Mouse (Mus musculus): ENCODE measurements around the gene Nudcd2. TPM values are rescaled to one million over a fixed set of nuclear protein-coding genes. Genes with fewer than 3 reads are reported as not detected.

Nudcd2 gene
- total RNA-seq, 2 experiments from 2014 or later, result 19.3 to 20.0 TPM

DNA sequence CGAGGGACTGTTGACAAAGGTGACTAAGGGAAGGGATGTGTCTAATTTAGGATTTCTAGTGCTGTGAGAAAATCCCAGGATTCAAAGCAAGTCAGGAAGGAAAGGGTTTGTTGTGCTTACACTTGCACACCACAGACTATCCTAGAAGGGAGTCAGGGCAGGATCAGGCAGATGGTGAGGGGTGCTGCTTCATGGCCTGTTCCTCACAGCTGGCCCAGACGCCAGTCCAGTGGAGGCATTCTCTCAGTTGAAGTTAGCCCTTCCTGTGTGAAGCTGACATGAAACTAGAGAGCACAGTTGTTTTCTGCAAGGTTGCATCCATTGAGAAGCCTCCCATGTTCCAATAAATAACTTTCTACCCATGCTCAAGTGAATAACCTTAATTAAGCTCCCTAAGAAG is 14.2 kb downstream of the Nudcd2 start:
- no peak for DNase-seq (ENCODE audit: low spot score in 2 of 2)
- intact Hi-C loops (cut with DNase I), result no loop called here

DNA sequence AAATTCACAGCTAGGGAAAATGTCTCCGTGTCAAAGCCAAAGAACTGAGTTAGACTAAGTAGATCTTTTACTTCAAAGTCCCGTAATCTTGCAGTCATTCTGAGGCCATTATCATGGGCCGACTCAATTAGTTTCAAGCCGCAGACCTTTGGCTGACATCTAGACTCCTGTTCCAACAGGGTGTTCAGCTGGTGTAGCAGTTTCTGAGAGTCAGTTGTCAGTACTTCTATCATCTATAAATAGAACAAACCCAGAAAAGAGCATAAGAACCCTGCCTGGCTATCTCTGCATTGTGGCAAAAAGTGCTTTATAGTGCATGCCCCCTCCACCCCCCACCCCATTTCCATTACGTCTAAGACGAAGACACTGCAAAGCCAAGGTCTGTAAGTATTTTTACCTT is 20.4 kb downstream of the Nudcd2 start:
- DNase-seq (ENCODE audit: low spot score in 2 of 2), result no peak
- intact Hi-C loops (cut with DNase I), result loop anchor here (5.0 kb wide), 1 partner anchor 62 kb away; no protein-coding TSS in a partner anchor

- intact Hi-C loops (cut with DNase I), result loop anchor here (5.0 kb wide), 1 partner anchor 62 kb away; no protein-coding TSS in a partner anchor
- no peak for DNase-seq (ENCODE audit: low spot score in 2 of 2)
Observed at GRCm38 (mm10) chr11:40754664-40755107, 21.2 kb downstream of the Nudcd2 start.

DNA sequence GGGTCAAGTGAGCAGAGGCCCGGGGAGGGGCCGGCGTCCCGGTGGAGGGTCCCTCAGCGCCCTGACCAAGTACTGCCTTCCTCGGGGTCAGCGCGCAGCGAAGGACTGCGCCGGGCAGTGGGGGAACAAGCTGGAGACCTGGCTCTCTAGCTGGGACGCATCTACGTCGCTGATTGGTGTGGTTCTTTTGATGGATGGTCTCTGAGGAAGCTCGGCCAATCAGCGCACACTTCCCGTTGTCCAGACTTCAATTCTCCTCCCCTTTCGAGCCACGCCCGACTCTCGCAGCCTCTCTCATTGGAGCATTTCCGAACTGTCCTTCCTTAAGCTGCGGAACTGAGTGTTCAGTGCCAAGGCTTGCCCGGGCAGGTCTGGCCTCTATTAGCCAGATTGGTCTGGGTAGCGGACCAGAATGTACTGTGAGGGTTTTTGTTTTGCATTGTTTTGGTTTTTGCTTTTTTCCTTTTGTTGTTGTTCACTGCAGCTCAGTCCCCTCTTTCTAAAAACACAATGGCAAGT is 21.7 kb downstream of the Nudcd2 start, which contains the start of gene Ccng1:
Ccng1 (minus strand) TSS at position 203 of the 519 bp plus-strand sequence.
- DNase-seq (ENCODE audit: low spot score in 2 of 2), result peak; percentile 92 to 95
- intact Hi-C loops (cut with DNase I), result no loop called here

DNA sequence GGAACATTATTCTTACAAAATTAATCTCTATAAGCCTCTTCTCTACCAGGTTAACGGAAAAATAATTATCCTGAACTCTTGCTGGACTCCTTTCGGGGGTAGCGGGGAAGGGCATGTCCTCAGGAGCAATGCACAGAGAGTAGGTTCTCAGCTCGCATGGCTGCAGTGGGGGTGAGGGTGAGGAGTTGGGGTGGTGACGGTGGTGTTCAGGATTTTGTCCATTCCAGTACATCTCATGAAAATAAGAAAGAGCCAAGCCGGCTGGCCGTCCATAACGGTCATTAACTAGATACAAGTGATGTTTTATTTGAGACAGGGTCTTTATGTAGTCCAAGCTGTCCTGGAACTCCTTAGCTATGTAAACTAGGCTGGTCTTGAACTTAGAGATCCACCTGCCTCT is 22.5 kb downstream of the Nudcd2 start:
- intact Hi-C loops (cut with DNase I), result no loop called here
- no peak for DNase-seq (ENCODE audit: low spot score in 2 of 2)

- intact Hi-C loops (cut with DNase I), result no loop called here
- no peak for DNase-seq (ENCODE audit: low spot score in 2 of 2)
Observed at GRCm38 (mm10) chr11:40759896-40760295, 26.4 kb downstream of the Nudcd2 start.

DNA sequence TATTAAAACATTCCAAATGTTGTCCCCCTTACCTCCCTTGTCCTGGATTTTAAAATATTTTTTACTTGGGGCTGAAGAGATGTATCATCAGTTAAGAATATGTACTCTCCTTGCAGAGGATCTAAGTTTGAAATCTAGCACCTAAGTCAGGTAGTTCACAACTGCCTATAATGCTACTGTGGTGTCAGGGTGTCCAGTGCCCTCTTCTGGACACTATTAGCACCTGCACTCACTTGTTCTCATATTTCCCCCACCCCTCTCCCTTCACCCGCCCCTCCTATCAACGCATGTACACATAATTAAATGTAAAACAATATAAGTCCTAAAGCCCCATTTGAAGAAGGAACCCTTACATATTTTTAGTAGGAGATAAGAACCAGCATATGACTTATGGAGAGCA is 29.9 kb downstream of the Nudcd2 start:
- DNase-seq (ENCODE audit: low spot score in 2 of 2), result no peak
- intact Hi-C loops (cut with DNase I), result no loop called here

DNA sequence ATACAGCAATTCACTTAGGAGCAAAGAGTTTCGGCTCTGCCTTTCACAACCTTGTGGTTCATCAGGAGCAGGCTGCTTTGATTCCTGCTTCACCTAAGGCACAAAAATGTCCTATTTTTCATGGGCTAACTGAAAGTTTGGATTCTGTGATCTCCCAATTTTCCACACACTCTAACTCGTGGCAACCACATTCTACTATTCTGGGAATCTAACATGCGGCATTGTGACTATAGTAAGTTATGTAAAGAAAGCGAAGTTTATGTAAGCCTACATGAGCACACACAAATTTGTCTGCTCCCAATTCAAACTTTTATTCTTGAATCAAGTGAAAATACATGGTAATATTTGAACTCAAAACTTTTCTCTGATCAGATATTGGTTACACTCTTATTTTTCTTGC is 31.2 kb downstream of the Nudcd2 start:
- intact Hi-C loops (cut with DNase I), result no loop called here
- DNase-seq (ENCODE audit: low spot score in 2 of 2), result no peak

DNA sequence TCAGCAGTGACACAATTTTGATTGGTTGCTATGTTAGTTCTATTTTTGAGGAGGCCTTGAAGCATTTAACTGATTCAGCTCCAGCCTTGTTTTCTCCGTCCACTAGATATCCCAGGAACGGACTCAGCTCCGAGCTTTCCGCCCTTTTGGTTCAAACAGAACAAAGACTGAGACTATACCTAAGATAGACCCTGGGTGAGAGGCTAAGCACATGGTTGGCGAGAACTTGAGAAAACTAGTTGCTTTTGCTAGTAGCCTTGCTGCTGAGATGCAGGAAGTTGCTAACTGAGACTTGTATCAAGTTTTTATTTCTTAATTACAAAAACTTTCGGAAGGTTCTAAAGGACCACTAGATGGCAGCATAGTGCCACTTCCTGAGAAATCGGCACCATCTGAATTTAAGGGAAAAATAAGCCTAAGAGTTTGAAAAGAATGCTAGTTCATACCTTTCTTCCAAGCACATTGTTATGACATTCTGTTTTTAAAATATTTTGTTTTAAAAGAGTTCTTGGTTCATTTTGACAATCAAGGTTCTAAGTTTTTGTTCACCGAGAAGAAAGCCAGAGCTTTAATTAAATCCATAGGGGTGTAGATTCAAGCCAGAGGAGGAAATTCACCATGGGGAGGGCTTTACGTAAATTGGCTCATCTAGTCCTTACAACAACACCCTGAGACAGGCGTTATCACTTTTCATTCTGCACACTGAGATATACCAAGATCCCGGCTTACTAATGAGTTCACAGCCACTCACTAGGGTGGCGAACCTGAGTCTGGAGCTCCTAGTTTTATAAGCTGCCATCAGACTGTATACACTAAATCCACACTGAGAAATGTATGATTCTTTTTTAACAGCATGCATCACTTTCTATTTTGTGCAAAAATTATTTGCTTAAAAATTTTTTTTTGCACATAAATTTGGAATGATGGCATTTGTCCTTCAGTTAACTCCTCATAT is 42.1 kb downstream of the Nudcd2 start:
- peak in 1 of 2 experiments; percentile 53 for DNase-seq (ENCODE audit: low spot score in 2 of 2)
- intact Hi-C loops (cut with DNase I), result loop anchor here (10.0 kb wide), 1 partner anchor 1399 kb away; no protein-coding TSS in a partner anchor

- intact Hi-C loops (cut with DNase I), result loop anchor here (5.0 to 10.0 kb wide), 2 partner anchors 95 to 1643 kb away; no protein-coding TSS in a partner anchor
- no peak for DNase-seq (ENCODE audit: low spot score in 2 of 2)
Observed at GRCm38 (mm10) chr11:40781857-40782256, 48.4 kb downstream of the Nudcd2 start.

DNA sequence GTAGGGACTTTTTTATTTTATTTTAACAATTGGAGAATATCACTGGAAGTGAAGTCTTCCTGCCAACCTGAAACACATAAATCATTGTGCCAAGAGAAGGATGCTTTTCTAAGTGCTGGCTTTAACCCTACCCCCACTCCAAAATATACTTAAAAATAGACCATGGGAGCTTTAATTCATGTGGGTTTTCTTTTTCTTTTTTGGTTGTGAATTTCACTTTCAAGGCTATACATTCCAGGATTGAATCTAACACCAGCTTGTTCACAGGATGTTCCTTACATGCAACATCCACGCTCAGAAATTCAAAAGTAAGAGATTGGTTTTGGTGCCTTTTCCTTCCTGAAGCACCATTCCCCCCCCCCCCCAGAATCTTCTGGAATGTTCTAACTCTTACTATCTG is 49.9 kb downstream of the Nudcd2 start:
- intact Hi-C loops (cut with DNase I), result loop anchor here (5.0 to 10.0 kb wide), 2 partner anchors 94 to 1641 kb away; no protein-coding TSS in a partner anchor
- peak in 1 of 2 experiments; percentile 41 for DNase-seq (ENCODE audit: low spot score in 2 of 2)

DNA sequence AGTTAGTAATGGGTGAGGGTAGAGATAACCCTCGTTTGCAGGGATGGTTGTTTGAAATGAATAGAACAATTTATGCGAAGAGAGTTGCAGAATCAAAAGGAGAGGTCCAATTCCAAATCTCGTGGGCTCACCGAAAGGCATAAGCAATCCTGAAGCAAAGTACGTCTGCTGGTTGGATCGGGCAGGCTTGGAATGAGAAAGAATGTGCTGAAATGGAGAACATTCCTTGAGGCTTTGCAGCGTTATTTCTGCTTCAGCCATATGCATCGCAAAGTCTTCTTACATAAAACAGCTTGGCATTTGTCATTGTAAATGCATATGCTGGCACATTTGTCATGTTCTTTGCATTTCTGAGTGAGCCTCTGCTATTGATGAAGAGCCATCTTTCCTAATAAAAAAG is 50.9 kb downstream of the Nudcd2 start:
- intact Hi-C loops (cut with DNase I), result loop anchor here (5.0 to 10.0 kb wide), 2 partner anchors 93 to 1640 kb away; no protein-coding TSS in a partner anchor
- peak; percentile 41 to 75 for DNase-seq (ENCODE audit: low spot score in 2 of 2)

DNA sequence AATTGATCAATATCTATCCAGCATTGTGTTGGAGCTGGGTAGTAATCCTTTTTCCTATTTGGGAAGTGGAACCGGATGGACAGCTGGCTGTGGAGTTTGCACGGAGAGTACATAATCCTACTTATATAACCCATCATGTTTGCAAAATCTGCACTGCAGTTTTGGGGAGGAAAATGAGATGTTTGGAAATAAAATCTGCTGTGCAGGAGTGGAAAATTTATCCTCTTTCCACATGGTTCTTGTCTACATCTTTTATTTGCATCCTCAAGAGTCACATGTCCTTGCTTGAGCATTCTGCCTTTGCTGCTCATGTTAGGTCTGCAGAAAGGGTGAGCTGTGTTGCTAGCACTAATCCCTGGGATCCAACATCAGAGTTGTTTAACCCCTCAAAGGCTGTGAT is 53.4 kb downstream of the Nudcd2 start:
- peak; percentile 29 to 35 for DNase-seq (ENCODE audit: low spot score in 2 of 2)
- intact Hi-C loops (cut with DNase I), result loop anchor here (10.0 kb wide), 1 partner anchor 1638 kb away; no protein-coding TSS in a partner anchor

Other genes with a start within 250 kb of the Nudcd2 start
- gene Mat2b, start 38.5 kb upstream of the Nudcd2 start, total RNA-seq (2021), result 100 to 1,000 TPM; 134 to 137 TPM
- 1 to 10 TPM; 1.1 to 1.7 TPM for gene Hmmr, start 245 bp upstream of the Nudcd2 start, total RNA-seq (2021)
- gene Ccng1, start 21.6 kb downstream of the Nudcd2 start, total RNA-seq (2021), result 10 to 100 TPM; 50.4 to 53.1 TPM

Measured in left cerebral cortex, postnatal 14 days (tissue).